9 mouse cellular contexts compared by ENCODE assay signal in genomic region chr1:172313613-172314411, GRCm38 (mm10). TPM values are rescaled to one million over a fixed set of nuclear protein-coding genes. Genes with fewer than 3 reads are reported as not detected.
A peak's percentile ranks its signal among the peaks of the same experiment; 100 is the strongest.
DNase-seq lines count a peak whose midpoint lies in the region; ATAC-seq and TF ChIP-seq lines count a peak whose summit lies in the region.
"Had no signal": no experiment of that assay in that cellular context is flagged by ENCODE, and none has a peak within 500 bp of the region (broad histone marks: within the 10 kb centered on the region; RNA-seq: fewer than 3 reads in every experiment).

No protein-coding gene starts in this region.

- H3K4me1 ChIP-seq in cerebellum, adult 2 months (ENCODE audit: control insufficient read depth, insufficient read depth, low read length) = peaks cover 43% of the 10 kb centered on the region
- H3K4me1 ChIP-seq in forebrain, embryonic 11.5 days (replicated peaks; ENCODE audit: control insufficient read depth, insufficient read depth, low read length) = peaks cover 25% of the 10 kb centered on the region; the same call in 1 of the 2 replicates
- peaks cover 38% of the 10 kb centered on the region for H3K4me1 ChIP-seq in liver, embryonic 13.5 days (replicated peaks)

- TF ChIP-seq POLR2A in cerebellum, adult 2 months (IDR thresholded peaks at IDR 0.05; ENCODE audit: borderline replicate concordance, insufficient read depth, low read length) = no peak

- no peak for ATAC-seq in cerebellum, adult (ENCODE audit: insufficient number of reproducible peaks, low FRiP score, low TSS enrichment)
- ATAC-seq in forebrain, embryonic 11.5 days (replicated peaks; ENCODE audit: low FRiP score) = no peak
- no peak for ATAC-seq in liver, embryonic 13.5 days (ENCODE audit: low read depth)

- H3K4me2 ChIP-seq in forebrain, embryonic 11.5 days (ENCODE audit: low read depth, low read length, severe bottlenecking) = peak overlapping the region; percentile 81
- H3K4me2 ChIP-seq in liver, embryonic 13.5 days = peak overlapping the region; percentile 96

- peak overlapping the region; percentile 78 for H3K9ac ChIP-seq in forebrain, embryonic 11.5 days (ENCODE audit: low read length)
- no peak overlapping the region for H3K9ac ChIP-seq in liver, embryonic 13.5 days

- H3K36me3 ChIP-seq in forebrain, embryonic 11.5 days (ENCODE audit: control insufficient read depth, insufficient read depth, low read length) = peaks cover 4% of the 10 kb centered on the region; the same call in 1 of the 2 replicates
- H3K36me3 ChIP-seq in liver, embryonic 13.5 days = peaks cover 17% of the 10 kb centered on the region

- TF ChIP-seq CTCF in cerebellum, adult 2 months (IDR thresholded peaks at IDR 0.05; ENCODE audit: borderline replicate concordance, insufficient read depth, low read depth, low read length) = no peak

- 16% methylated on average over 10 of the region's 10 CpGs for WGBS in cerebellum, adult 2 months
- WGBS in forebrain, embryonic 11.5 days = 70% methylated on average over 10 of the region's 10 CpGs
- WGBS in liver, embryonic 13.5 days (ENCODE audit: insufficient replicate concordance) = 76% methylated on average over 10 of the region's 10 CpGs

- peak; percentile 41 to 48 for DNase-seq in cerebellum, adult 2 months
- DNase-seq in 416B (ENCODE audit: low read depth) = peak; percentile 31
- DNase-seq in forebrain, embryonic 11.5 days (ENCODE audit: low spot score) = no peak
- no peak for DNase-seq in liver, embryonic 13.5 days
- no peak for DNase-seq in ovary, postnatal 36 days (ENCODE audit: low spot score)
- no peak for DNase-seq in spleen, postnatal 36 days (ENCODE audit: low spot score in 2 of 2)
- DNase-seq in adrenal gland, postnatal 10 days = no peak

- H3K27me3 ChIP-seq in cerebellum, adult 2 months (ENCODE audit: control insufficient read depth, insufficient read depth, low read length) = no peaks in the 10 kb centered on the region
- no peaks in the 10 kb centered on the region for H3K27me3 ChIP-seq in forebrain, embryonic 11.5 days (ENCODE audit: control insufficient read depth, insufficient read depth, low read length)
- H3K27me3 ChIP-seq in liver, embryonic 13.5 days = no peaks in the 10 kb centered on the region

- H3K4me3 ChIP-seq in cerebellum, adult 2 months (replicated peaks; ENCODE audit: insufficient read depth, low read depth, low read length) = peak overlapping the region; percentile 89
- H3K4me3 ChIP-seq in forebrain, embryonic 11.5 days (ENCODE audit: low read depth, low read length) = peak overlapping the region; percentile 74
- peak overlapping the region; percentile 75; the same call in 1 of the 2 replicates for H3K4me3 ChIP-seq in liver, embryonic 13.5 days (replicated peaks)

- H3K9me3 ChIP-seq in forebrain, embryonic 11.5 days (ENCODE audit: control insufficient read depth, low read length) = no peaks in the 10 kb centered on the region
- H3K9me3 ChIP-seq in liver, embryonic 13.5 days (replicated peaks) = no peaks in the 10 kb centered on the region

- peak overlapping the region; percentile 69 for H3K27ac ChIP-seq in cerebellum, adult 2 months (ENCODE audit: insufficient read depth, low read length)
- peak overlapping the region; percentile 8; the same call in 1 of the 2 replicates for H3K27ac ChIP-seq in forebrain, embryonic 11.5 days (ENCODE audit: low read depth, low read length)
- H3K27ac ChIP-seq in liver, embryonic 13.5 days = no peak overlapping the region

RNA-seq across cellular contexts. Expression of gene Kcnj9, which starts 15.3 kb away (rescaled TPM):
- polyA plus RNA-seq in cerebellum, adult 2 months (2012; rRNA removed) = 116 and 130 TPM in 2 replicates
- 0.68 and 0.89 TPM in 2 replicates for polyA plus RNA-seq in forebrain, embryonic 11.5 days (2014; fragmentation: Nextera tagmentation; extraction: Ambion mirVana)
- 0.05 TPM in 1 of 2 replicates, not detected in the other for polyA plus RNA-seq in liver, embryonic 13.5 days (2015; fragmentation: Nextera tagmentation; extraction: Ambion mirVana)
- under 1 TPM in 1 of 2 experiments, not detected in 1; 0.12 TPM for total RNA-seq in adrenal gland, postnatal 10 days (2021)

RNA-seq across cellular contexts. Expression of gene Atp1a2, which starts 15.9 kb away (rescaled TPM):
- polyA plus RNA-seq in cerebellum, adult 2 months (2012; rRNA removed) = 535 and 584 TPM in 2 replicates
- polyA plus RNA-seq in forebrain, embryonic 11.5 days (2014; fragmentation: Nextera tagmentation; extraction: Ambion mirVana) = 1.5 and 2.1 TPM in 2 replicates
- 0.25 and 0.32 TPM in 2 replicates for polyA plus RNA-seq in liver, embryonic 13.5 days (2015; fragmentation: Nextera tagmentation; extraction: Ambion mirVana)
- total RNA-seq in adrenal gland, postnatal 10 days (2021) = 100 to 1,000 TPM; 303 to 400 TPM

RNA-seq across cellular contexts. Expression of gene Kcnj10, which starts 27.2 kb away (rescaled TPM):
- 141 and 174 TPM in 2 replicates for polyA plus RNA-seq in cerebellum, adult 2 months (2012; rRNA removed)
- polyA plus RNA-seq in forebrain, embryonic 11.5 days (2014; fragmentation: Nextera tagmentation; extraction: Ambion mirVana) = 0.69 and 0.73 TPM in 2 replicates
- 0.03 and 0.07 TPM in 2 replicates for polyA plus RNA-seq in liver, embryonic 13.5 days (2015; fragmentation: Nextera tagmentation; extraction: Ambion mirVana)
- 1 to 10 TPM in 1 of 2 experiments, under 1 TPM in 1; 0.90 to 1.3 TPM for total RNA-seq in adrenal gland, postnatal 10 days (2021)
- polyA plus RNA-seq: C2C12 had no signal

RNA-seq across cellular contexts. Expression of gene Igsf8, which starts 52.4 kb away (rescaled TPM):
- polyA plus RNA-seq in cerebellum, adult 2 months (2012; rRNA removed) = 254 and 269 TPM in 2 replicates
- polyA plus RNA-seq in forebrain, embryonic 11.5 days (2014; fragmentation: Nextera tagmentation; extraction: Ambion mirVana) = 104 and 122 TPM in 2 replicates
- 15.4 and 16.8 TPM in 2 replicates for polyA plus RNA-seq in liver, embryonic 13.5 days (2015; fragmentation: Nextera tagmentation; extraction: Ambion mirVana)
- 10 to 100 TPM; 26.5 to 32.3 TPM for total RNA-seq in adrenal gland, postnatal 10 days (2021)

RNA-seq across cellular contexts. Expression of gene Atp1a4, which starts 55.6 kb away (rescaled TPM):
- 0.03 TPM in 1 of 2 replicates, not detected in the other for polyA plus RNA-seq in cerebellum, adult 2 months (2012; rRNA removed)
- 0.08 TPM in 1 of 2 replicates, not detected in the other for polyA plus RNA-seq in forebrain, embryonic 11.5 days (2014; fragmentation: Nextera tagmentation; extraction: Ambion mirVana)
- polyA plus RNA-seq in liver, embryonic 13.5 days (2015; fragmentation: Nextera tagmentation; extraction: Ambion mirVana) = 0.03 TPM in 1 of 2 replicates, not detected in the other
- under 1 TPM; 0.24 to 0.30 TPM for total RNA-seq in adrenal gland, postnatal 10 days (2021)
- polyA plus RNA-seq: C2C12 had no signal

Comparison
In these comparisons a context has a peak if more than half of its experiments do, and no peak if none do; other contexts are left out.
1. DNase-seq: peak in cerebellum, adult 2 months (2 of 2) and 416B (single experiment); none in forebrain, embryonic 11.5 days (single experiment), liver, embryonic 13.5 days (single experiment), ovary, postnatal 36 days (single experiment), spleen, postnatal 36 days (0 of 2) and adrenal gland, postnatal 10 days (single experiment).
2. RNA of gene Kcnj9, which starts 15.3 kb away (polyA plus RNA-seq): 116 to 130 TPM in cerebellum, adult 2 months; 0.68 to 0.89 TPM in forebrain, embryonic 11.5 days and 0.05 TPM in liver, embryonic 13.5 days; every median in the first group is over 10 times any median in the second.
3. RNA of gene Atp1a2, which starts 15.9 kb away (polyA plus RNA-seq): 535 to 584 TPM in cerebellum, adult 2 months; 1.5 to 2.1 TPM in forebrain, embryonic 11.5 days and 0.25 to 0.32 TPM in liver, embryonic 13.5 days; every median in the first group is over 100 times any median in the second.
4. RNA of gene Kcnj10, which starts 27.2 kb away (polyA plus RNA-seq): 141 to 174 TPM in cerebellum, adult 2 months; 0.69 to 0.73 TPM in forebrain, embryonic 11.5 days and 0.03 to 0.07 TPM in liver, embryonic 13.5 days; every median in the first group is over 10 times any median in the second.
5. Peak in every context shown above with its lines, with median percentiles within 50 percentile points of each other: H3K4me3 ChIP-seq.